Mouse (Mus musculus) brown adipose tissue, adult 24 weeks (tissue): ENCODE measurements around the gene Treml4. TPM values are rescaled to one million over a fixed set of nuclear protein-coding genes. Genes with fewer than 3 reads are reported as not detected.
"Not testable (repeated sequence)": the region's sequence is repeated elsewhere in the genome, so short reads cannot be mapped to it uniquely, and the experiment has no call there.

Experiments used
- H3K27ac ChIP-seq: fragments of 200-500 bp; replicated peaks from 2 replicates; pipeline ENCODE4 v1.5.1; 2012; ENCODE audit warnings: low read depth, mild to moderate bottlenecking, low read length
- H3K4me1 ChIP-seq: fragments of 200-500 bp; 2 replicates; pipeline ENCODE4 v1.6.1; 2012; ENCODE audit warnings: low read length, mixed read lengths; ENCODE audit not compliant: control insufficient read depth, insufficient read depth, insufficient read length
- H3K4me3 ChIP-seq: fragments of 200-500 bp; 2 replicates; pipeline ENCODE4 v1.5.1; 2012; ENCODE audit warnings: low read depth, mild to moderate bottlenecking, low read length, moderate library complexity; ENCODE audit not compliant: insufficient read depth
- polyA plus RNA-seq: library from polyadenylated mRNA; stranded (reverse); fragments of >200 nt; gene quantifications from 2 replicates; pipeline ENCODE4 v1.2.4, GENCODE M21; 2012; ENCODE audit not compliant: missing spikeins, insufficient read depth, insufficient read length

Treml4 gene
- polyA plus RNA-seq, 1 experiment = not detected

- no peak overlapping the region for H3K27ac ChIP-seq
- no peak overlapping the region for H3K4me3 ChIP-seq
- no peaks in the 10 kb centered on the region for H3K4me1 ChIP-seq
Observed at GRCm38 (mm10) chr17:48293500-48294194, 29.6 kb downstream of the Treml4 start.

GRCm38 (mm10) chr17:48299203-48299602, 35.1 kb downstream of the Treml4 start, which contains the start of gene Treml2:
Gene Treml2, plus strand, starts transcription at chr17:48299498.
- Histone ChIP-seq H3K27ac (no peak within 1 kb of the TSS), H3K4me3 (no peak within 1 kb of the TSS), H3K4me1 (no peaks in the 10 kb centered on the region)

GRCm38 (mm10) chr17:48299756-48300155, 35.7 kb downstream of the Treml4 start:
- H3K4me1 ChIP-seq = no peaks in the 10 kb centered on the region
- H3K4me3 ChIP-seq = no peak overlapping the region

GRCm38 (mm10) chr17:48300199-48300598, 36.1 kb downstream of the Treml4 start:
- Histone ChIP-seq H3K4me1 (no peaks in the 10 kb centered on the region), H3K4me3 (no peak overlapping the region), H3K27ac (no peak overlapping the region)

More at GRCm38 (mm10) chr17:48299756-48300155, 35.7 kb downstream of the Treml4 start:
- no peak overlapping the region for H3K27ac ChIP-seq

- Histone ChIP-seq H3K27ac (no peak overlapping the region), H3K4me3 (no peak overlapping the region)
Observed at GRCm38 (mm10) chr17:48300861-48301260, 36.8 kb downstream of the Treml4 start.

GRCm38 (mm10) chr17:48301792-48302191, 37.7 kb downstream of the Treml4 start:
- Histone ChIP-seq H3K4me3 (no peak overlapping the region), H3K27ac (no peak overlapping the region), H3K4me1 (no peaks in the 10 kb centered on the region)

More at GRCm38 (mm10) chr17:48300861-48301260, 36.8 kb downstream of the Treml4 start:
- no peaks in the 10 kb centered on the region for H3K4me1 ChIP-seq

- Histone ChIP-seq H3K4me1 (no peaks in the 10 kb centered on the region), H3K27ac (no peak overlapping the region), H3K4me3 (no peak overlapping the region)
Observed at GRCm38 (mm10) chr17:48312124-48312523, 48.0 kb downstream of the Treml4 start.

- H3K27ac ChIP-seq, H3K4me3 ChIP-seq, H3K4me1 ChIP-seq: not testable (repeated sequence)
Observed at GRCm38 (mm10) chr17:48315905-48316579, 51.9 kb downstream of the Treml4 start, which contains the start of gene B430306N03Rik. Gene B430306N03Rik, plus strand, starts transcription at chr17:48316141.

GRCm38 (mm10) chr17:48318686-48319085, 54.6 kb downstream of the Treml4 start:
- Histone ChIP-seq H3K27ac (no peak overlapping the region), H3K4me3 (no peak overlapping the region), H3K4me1 (no peaks in the 10 kb centered on the region)

- Histone ChIP-seq H3K27ac (no peak overlapping the region), H3K4me3 (no peak overlapping the region), H3K4me1 (no peaks in the 10 kb centered on the region)
Observed at GRCm38 (mm10) chr17:48321279-48321678, 57.2 kb downstream of the Treml4 start.

- no peak overlapping the region for H3K27ac ChIP-seq
- H3K4me1 ChIP-seq = no peaks in the 10 kb centered on the region
- H3K4me3 ChIP-seq = no peak overlapping the region
Observed at GRCm38 (mm10) chr17:48323236-48323635, 59.1 kb downstream of the Treml4 start.

GRCm38 (mm10) chr17:48324258-48324657, 60.2 kb downstream of the Treml4 start:
- Histone ChIP-seq H3K4me3 (no peak overlapping the region), H3K4me1 (no peaks in the 10 kb centered on the region), H3K27ac (no peak overlapping the region)

Other genes starting within 250 kb of the Treml4 start
- gene 1700122O11Rik, start 226.0 kb upstream of the Treml4 start, polyA plus RNA-seq = not detected in 2 replicates
- not detected in 2 replicates for gene 1700067P10Rik, start 175.0 kb upstream of the Treml4 start, polyA plus RNA-seq
- gene 9830107B12Rik, start 118.0 kb upstream of the Treml4 start, polyA plus RNA-seq = not detected in 2 replicates
- not detected in 2 replicates for gene A530064D06Rik, start 97.0 kb upstream of the Treml4 start, polyA plus RNA-seq
- gene Trem1, start 31.5 kb upstream of the Treml4 start, polyA plus RNA-seq = not detected in 2 replicates
- gene Trem3, start 16.5 kb upstream of the Treml4 start, polyA plus RNA-seq = not detected in 2 replicates
- gene Treml2, start 35.2 kb downstream of the Treml4 start, polyA plus RNA-seq = not detected in 2 replicates
- not detected in 2 replicates for gene B430306N03Rik, start 51.8 kb downstream of the Treml4 start, polyA plus RNA-seq
- 1.5 and 2.0 TPM in 2 replicates for gene Trem2, start 82.1 kb downstream of the Treml4 start, polyA plus RNA-seq
- not detected in 2 replicates for gene Treml1, start 95.6 kb downstream of the Treml4 start, polyA plus RNA-seq
- gene Nfya, start 145.6 kb downstream of the Treml4 start, polyA plus RNA-seq = 6.3 and 10.9 TPM in 2 replicates
- gene Oard1, start 145.7 kb downstream of the Treml4 start, polyA plus RNA-seq = 34.0 and 34.6 TPM in 2 replicates
- gene Apobec2, start 168.6 kb downstream of the Treml4 start, polyA plus RNA-seq = 11.2 and 20.3 TPM in 2 replicates
- gene Tspo2, start 187.2 kb downstream of the Treml4 start, polyA plus RNA-seq = not detected in 2 replicates
- not detected in 2 replicates for gene Unc5cl, start 190.6 kb downstream of the Treml4 start, polyA plus RNA-seq